Mouse (Mus musculus) layer of hippocampus, postnatal 14 days (tissue): ENCODE measurements around the gene Zcchc14. TPM values are rescaled to one million over a fixed set of nuclear protein-coding genes. Genes with fewer than 3 reads are reported as not detected.
A peak's percentile ranks its signal among the peaks of the same experiment; 100 is the strongest.

ENCODE experiments used
- DNase-seq, 2 experiments: peaks; one replicate each; pipeline ENCODE4 v3.0.0; 2021 to 2022; ENCODE audit warnings: low spot score in 2 of 2, mixed read lengths in 1 of 2
- long read RNA-seq, 2 experiments: library from polyadenylated mRNA; stranded (forward); transcript quantifications; one replicate each; pipeline ENCODE4 v2.0.0; 2021
- total RNA-seq, 2 experiments: library from RNA; stranded (reverse); gene quantifications; 2 replicates each; pipeline ENCODE4 v1.2.3; 2021

The Zcchc14 gene
- 10 to 100 TPM; 78.1 to 83.0 TPM for total RNA-seq
- long read RNA-seq, experiment 1, full-length matches to known transcripts: 2 of 19 reads
- long read RNA-seq, experiment 1, partial matches to known transcripts: 14 of 19 reads
- long read RNA-seq, experiment 1, other reads (novel, unspliced or antisense): 3 of 19 reads
- long read RNA-seq, experiment 2, full-length matches to known transcripts: 5 of 32 reads
- long read RNA-seq, experiment 2, partial matches to known transcripts: 14 of 32 reads
- long read RNA-seq, experiment 2, other reads (novel, unspliced or antisense): 13 of 32 reads

DNA sequence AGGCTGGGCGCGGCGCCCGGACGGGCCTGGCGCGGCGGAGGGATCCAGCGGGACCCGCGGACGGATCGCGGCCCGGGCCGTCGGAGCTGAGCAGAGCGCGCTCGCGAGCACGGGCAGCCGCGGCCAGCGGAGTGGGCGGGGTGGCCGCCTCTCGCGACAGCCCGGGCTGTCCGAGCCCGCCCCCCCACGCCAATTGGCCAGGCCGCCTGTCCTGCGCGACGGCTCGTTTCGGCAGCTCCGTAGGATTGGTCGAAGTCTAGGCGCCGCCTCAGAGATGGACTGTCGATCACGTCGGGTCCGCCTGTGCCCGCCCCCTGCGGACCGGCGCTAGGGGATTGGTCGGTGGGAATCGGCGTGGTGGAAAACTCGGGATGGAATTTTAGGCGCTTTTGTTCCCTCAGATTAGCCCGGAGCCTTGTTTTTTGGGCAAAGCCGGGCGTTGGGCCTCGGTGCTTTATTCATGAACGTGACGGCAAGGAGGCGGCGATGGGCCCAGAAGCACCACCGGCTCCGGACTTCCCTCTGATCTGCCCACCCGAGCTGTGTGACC lies at the start of gene Zcchc14:
Zcchc14 (minus strand) TSS at position 128 of the 550 bp plus-strand sequence.
- DNase-seq: peak; percentile 97 to 99

- DNase-seq: no peak
These were observed 47.2 kb upstream of the Zcchc14 start for GRCm38 (mm10) chr8:121699936-121700335.

- DNase-seq: no peak
These were observed 46.0 kb upstream of the Zcchc14 start for GRCm38 (mm10) chr8:121698615-121699101.

DNA sequence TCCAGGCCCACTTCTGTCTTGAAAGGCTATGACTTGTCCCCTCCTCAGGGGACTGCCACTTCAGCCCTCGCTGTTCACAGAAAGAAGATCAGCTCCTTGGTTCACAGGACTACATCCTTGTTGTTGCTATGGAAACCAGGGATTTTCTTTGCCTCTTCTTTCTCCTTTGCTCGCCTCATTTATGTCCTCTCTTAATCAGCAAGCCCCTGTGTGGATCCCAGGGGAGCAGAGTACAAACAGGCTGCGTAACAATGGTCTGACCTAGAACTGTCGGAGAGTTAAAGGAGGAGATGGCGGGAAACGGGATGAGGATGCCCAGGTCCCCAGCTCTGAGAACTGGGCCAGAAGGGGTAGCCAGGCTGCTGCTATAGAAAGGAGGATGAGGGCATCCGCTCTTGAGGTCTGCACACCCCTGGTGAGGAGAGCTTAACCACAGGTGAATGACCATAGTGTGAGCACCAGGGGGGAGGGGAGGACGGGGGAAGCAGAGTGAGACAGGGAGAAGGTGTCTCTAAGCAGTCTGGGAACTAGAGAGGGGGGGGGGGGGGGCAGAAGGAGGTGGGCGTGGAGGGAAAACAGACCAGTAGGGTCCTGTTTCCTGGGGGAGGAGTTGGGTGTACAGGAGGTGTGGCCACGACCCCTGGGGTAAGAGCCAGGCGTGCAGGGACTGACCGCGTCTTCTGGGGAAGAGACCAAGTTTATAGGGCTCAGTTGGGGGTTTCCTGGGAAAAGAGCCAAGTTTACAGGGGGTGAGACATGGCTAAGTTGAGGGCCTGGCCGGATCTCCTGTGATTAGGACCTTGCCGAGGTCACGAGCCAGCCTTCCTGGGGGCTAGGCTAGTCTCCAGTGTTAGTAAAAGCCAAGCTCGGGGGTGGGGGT lies 45.3 kb upstream of the Zcchc14 start:
- DNase-seq: no peak

GRCm38 (mm10) chr8:121695585-121696184 lies 43.0 kb upstream of the Zcchc14 start:
- no peak for DNase-seq

GRCm38 (mm10) chr8:121694453-121694852 lies 41.8 kb upstream of the Zcchc14 start:
- no peak for DNase-seq

- no peak for DNase-seq
These were observed 35.8 kb upstream of the Zcchc14 start for GRCm38 (mm10) chr8:121688496-121688895.

DNA sequence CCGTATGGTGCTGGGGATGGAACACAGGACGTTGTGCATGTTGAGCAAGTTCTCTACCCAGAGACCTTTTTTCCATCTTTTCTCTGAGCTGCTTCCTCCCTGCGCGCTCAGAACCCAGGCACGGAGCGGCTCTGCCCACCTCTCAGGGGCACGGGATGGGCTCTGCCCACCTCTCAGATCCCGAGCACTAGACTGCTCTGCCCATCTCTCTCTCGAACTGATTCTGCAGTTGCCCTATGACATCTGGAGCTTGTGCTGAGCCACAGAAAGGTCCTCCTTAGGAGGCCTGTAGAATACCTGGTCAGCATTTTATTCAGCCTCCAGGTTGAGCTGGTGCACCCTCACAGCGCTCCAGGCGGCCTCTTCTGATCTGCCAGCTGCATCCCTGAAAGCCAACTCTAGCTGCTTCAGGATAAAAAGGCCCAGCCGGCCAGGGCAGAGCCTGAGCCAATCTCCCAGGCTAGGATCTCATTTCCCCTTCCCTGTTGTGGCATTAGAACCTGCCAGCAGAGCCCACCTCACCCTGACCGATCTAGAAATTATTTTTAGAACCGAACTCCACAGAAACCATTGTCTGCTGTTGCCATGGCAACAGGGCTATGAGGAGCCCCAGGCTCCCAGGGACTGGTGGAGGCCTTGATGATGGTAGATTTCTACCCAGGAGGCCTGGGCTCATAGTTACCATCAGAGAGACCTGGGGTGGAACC lies 34.9 kb upstream of the Zcchc14 start:
- DNase-seq: peak; percentile 67 to 77

DNA sequence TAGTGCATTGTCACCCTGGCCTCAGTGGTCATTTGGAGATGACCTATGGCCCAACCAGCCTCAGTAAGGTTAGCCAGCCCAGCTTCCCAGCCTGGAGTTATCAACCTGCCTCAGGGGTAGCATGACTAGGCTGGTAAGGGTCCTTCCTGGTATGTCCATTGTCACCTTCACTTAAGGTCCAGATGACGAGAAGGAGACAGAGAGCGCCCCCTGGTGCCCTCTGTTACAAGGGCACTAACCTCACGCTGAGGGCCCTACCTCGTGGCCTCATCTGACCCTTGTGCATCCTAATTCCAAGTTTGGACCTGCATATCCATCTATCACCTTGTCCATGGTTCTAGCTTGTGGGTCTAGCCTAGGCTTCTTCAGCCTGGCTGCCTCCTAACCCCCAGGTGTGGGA lies 32.7 kb upstream of the Zcchc14 start:
- DNase-seq: no peak

DNA sequence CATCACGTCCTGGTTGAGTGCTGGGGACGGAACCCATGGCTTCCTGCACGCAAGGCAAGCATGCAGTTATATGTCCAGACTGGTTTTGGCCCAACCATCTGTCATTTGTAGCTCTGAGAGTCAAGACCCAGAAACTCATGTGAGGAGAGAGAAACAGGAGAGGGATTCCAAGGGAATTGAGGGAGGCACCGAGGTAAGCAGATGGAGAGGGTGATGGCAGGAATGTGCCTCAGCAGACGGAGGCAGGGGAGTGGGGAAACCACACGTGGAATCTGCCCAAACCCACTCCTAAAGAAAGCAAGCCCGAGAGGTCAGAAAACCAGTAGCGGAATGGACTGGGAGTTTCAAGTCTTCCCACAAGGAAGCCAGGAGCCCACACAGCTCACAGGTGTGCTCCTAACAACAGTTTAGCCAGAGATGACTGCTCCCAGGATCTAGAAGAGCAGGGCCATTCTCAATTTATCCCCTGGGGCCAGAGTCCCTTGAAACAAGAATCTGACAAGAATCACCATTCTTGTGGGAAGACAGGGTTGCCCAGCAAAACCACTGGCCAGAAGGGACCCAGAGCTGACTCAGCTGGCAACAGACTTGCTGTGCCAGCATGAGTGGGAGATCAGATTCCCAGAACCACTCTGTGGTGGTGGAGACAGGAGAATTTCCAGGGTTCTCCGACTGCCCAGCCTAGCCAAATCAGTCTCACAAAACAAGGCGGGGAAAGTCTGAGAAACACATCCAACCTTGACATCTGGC lies 30.6 kb upstream of the Zcchc14 start:
- no peak for DNase-seq

GRCm38 (mm10) chr8:121681457-121681856 lies 28.8 kb upstream of the Zcchc14 start:
- DNase-seq: no peak

DNA sequence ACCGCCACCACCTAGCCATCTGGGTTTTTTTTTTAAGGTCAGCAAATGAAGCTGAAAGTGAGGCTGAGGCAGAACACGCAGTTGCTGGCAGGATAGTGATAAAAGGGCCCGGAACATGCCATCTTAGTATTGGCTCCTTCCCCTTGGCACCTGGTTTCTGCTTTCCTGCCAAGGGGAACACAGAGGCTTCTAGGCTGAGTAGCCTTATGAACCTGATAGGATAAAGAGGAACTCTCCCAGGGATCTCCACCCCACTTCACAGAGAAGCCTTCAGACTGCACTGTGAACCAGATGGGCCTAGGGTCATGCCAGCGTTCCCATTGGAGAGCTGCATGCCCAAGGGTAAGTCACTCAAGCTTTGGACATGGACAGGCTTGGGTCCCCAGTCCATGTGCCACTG lies 28.2 kb upstream of the Zcchc14 start:
- no peak for DNase-seq

DNA sequence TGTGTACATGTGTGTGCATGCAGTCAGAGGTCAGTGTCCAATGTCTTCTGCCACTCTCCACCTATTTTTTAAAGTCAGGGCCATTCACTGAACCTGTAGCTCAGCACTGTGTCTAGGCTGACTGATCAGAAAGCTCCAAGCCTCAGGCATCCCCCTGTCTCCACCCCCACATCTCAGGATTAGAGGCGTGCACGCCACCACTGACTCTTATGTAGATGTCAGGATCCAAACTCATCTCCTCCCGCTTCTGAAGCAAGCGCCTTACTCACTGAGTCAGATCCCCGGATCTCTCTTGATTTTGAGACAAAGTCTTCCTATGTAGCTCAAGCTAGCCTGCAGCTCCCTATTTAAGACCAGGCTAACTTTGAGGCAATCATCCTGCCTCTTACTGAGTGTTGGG lies 26.0 kb upstream of the Zcchc14 start:
- no peak for DNase-seq

DNA sequence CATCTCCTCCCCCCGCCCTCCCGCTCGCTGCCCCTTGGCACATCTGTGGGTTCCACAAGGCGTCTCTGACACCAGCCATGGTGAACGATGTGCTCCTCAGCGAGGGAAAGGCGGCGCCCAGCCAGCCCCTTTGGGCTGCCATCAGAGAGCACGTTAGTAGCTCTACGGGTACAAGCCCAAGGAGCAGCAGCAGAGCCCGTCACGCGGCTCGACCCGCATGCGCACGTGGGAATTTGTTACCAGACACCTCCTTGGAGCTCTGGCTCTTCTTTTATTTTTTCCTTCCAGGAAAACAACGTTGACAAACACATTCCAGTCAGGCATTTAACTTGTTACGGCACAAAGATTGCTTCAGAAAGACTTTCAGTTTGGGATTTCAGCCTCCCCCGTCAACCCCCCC lies 23.0 kb upstream of the Zcchc14 start:
- no peak for DNase-seq

DNA sequence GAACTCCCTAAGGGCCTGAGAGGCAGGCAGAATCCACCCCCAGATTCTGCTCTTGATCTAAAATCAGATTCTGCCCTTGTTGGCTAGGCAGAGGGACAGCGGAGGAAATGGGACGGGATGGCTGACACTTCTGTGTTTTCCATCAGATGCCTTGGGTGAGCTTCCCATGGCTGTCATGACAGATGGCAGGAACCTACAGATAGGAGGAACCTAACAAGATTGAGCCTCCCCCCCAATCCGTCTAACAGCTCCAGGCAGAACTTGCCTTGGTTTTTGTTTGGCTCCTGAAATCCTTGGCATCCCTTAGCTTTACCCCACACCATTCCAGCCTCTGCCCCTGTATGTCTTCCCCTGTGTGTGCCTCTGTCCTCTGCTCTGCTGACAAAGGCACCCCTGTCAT lies 22.5 kb upstream of the Zcchc14 start:
- no peak for DNase-seq

- DNase-seq: no peak
These were observed 21.8 kb upstream of the Zcchc14 start for GRCm38 (mm10) chr8:121674524-121674923.

DNA sequence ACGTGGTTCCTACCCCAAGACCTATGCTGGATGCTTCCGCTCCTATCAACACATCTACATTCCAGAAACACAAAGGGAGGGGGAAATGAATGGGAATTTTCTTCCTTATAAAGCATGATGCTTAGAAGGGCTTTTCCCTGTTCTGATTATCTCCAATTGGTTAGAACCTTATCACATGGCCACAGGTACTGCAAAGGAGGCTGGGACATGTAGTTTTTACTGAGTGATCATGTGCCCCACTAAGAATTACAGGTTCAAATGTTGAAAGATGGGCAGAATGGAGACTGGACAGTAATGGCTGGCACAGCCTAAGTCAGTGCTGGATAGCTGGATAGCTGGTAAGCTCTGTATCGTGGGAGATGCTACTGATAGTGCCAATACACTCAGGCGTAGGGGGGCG lies 21.2 kb upstream of the Zcchc14 start:
- peak in 1 of 2 experiments; percentile 64 for DNase-seq

- no peak for DNase-seq
These were observed 20.5 kb upstream of the Zcchc14 start for GRCm38 (mm10) chr8:121673153-121673552.

- DNase-seq: no peak
These were observed 16.5 kb upstream of the Zcchc14 start for GRCm38 (mm10) chr8:121669208-121669607.

DNA sequence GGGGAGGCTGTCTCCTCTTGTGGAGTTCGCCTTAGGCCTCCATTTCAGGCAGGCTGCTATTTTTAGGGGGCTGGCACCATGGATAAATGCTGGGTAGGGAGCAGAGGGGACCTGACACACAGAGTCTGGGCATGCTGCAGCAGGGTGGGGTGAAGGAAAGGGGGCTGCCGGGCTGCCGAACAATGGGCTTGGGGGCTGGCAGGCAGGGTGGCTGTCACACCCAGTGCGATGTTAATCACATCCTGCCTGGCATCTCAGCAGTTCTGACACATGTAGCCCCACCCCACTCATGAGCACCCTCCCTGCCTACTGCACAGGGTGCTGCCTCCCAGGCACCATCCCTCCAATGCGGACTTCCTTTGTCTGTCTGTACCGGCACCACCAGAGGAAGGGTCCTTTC lies 15.9 kb upstream of the Zcchc14 start:
- DNase-seq: no peak
